Mouse (Mus musculus): ENCODE data around the gene Stard3. TPM values are rescaled to one million over a fixed set of nuclear protein-coding genes. Genes with fewer than 3 reads are reported as not detected.

The Stard3 gene
- polyA plus RNA-seq, 1 experiment: 68.3 TPM

- 67% methylated on average over 10 of the region's 10 CpGs for WGBS
- DNase-seq (ENCODE audit: low read depth, low spot score): no peak
Observed at GRCm38 (mm10) chr11:98388282-98388681, 30.1 kb downstream of the Stard3 start.

- no peak for DNase-seq (ENCODE audit: low read depth, low spot score)
- WGBS: 40% methylated on average over 9 of the region's 9 CpGs
Observed at GRCm38 (mm10) chr11:98389221-98389780, 31.1 kb downstream of the Stard3 start.

GRCm38 (mm10) chr11:98390141-98390540, 32.0 kb downstream of the Stard3 start:
- WGBS: 53% methylated on average over 12 of the region's 12 CpGs
- no peak for DNase-seq (ENCODE audit: low read depth, low spot score)

GRCm38 (mm10) chr11:98392034-98392433, 33.9 kb downstream of the Stard3 start:
- 15% methylated on average over 8 of the region's 8 CpGs for WGBS
- DNase-seq (ENCODE audit: low read depth, low spot score): no peak

GRCm38 (mm10) chr11:98392645-98393044, 34.5 kb downstream of the Stard3 start:
- WGBS: 54% methylated on average over 4 of the region's 4 CpGs
- DNase-seq (ENCODE audit: low read depth, low spot score): no peak

- WGBS: 59% methylated on average over 6 of the region's 6 CpGs
- no peak for DNase-seq (ENCODE audit: low read depth, low spot score)
Observed at GRCm38 (mm10) chr11:98393317-98393716, 35.1 kb downstream of the Stard3 start.

- DNase-seq (ENCODE audit: low read depth, low spot score): no peak
- WGBS: 21% methylated on average over 6 of the region's 6 CpGs
Observed at GRCm38 (mm10) chr11:98394301-98394700, 36.1 kb downstream of the Stard3 start.

- WGBS: 24% methylated on average over 4 of the region's 4 CpGs
- DNase-seq (ENCODE audit: low read depth, low spot score): peak; percentile 70
Observed at GRCm38 (mm10) chr11:98395041-98395440, 36.9 kb downstream of the Stard3 start.

GRCm38 (mm10) chr11:98397946-98398345, 39.8 kb downstream of the Stard3 start:
- 91% methylated on average over 7 of the region's 7 CpGs for whole genome bisulfite sequencing

GRCm38 (mm10) chr11:98400161-98400726, 42.1 kb downstream of the Stard3 start, which contains the start of gene Pgap3:
Gene Pgap3 (minus strand): TSS chr11:98400490.
- DNase-seq (ENCODE audit: low read depth, low spot score): no peak
- under 1% methylated on average over 40 of the region's 40 CpGs for WGBS

More at GRCm38 (mm10) chr11:98397946-98398345, 39.8 kb downstream of the Stard3 start:
- no peak for DNase-seq (ENCODE audit: low read depth, low spot score)

GRCm38 (mm10) chr11:98400816-98401215, 42.6 kb downstream of the Stard3 start:
- 17% methylated on average over 3 of the region's 3 CpGs for WGBS
- no peak for DNase-seq (ENCODE audit: low read depth, low spot score)

- 64% methylated on average over 6 of the region's 6 CpGs for WGBS
- no peak for DNase-seq (ENCODE audit: low read depth, low spot score)
Observed at GRCm38 (mm10) chr11:98406621-98407020, 48.5 kb downstream of the Stard3 start.

- DNase-seq (ENCODE audit: low read depth, low spot score): no peak
- WGBS: 30% methylated on average over 8 of the region's 8 CpGs
Observed at GRCm38 (mm10) chr11:98408872-98409271, 50.7 kb downstream of the Stard3 start.

- 14% methylated on average over 10 of the region's 10 CpGs for WGBS
- no peak for DNase-seq (ENCODE audit: low read depth, low spot score)
Observed at GRCm38 (mm10) chr11:98409341-98409822, 51.2 kb downstream of the Stard3 start.

- no peak for DNase-seq (ENCODE audit: low read depth, low spot score)
- 2% methylated on average over 47 of the region's 49 CpGs for WGBS
Observed at GRCm38 (mm10) chr11:98412273-98412796, 54.2 kb downstream of the Stard3 start, which contains the start of gene Erbb2. Gene Erbb2 (plus strand): TSS chr11:98412470.

- under 1% methylated on average over 40 of the region's 40 CpGs for WGBS
- no peak for DNase-seq (ENCODE audit: low read depth, low spot score)
Observed at GRCm38 (mm10) chr11:98412797-98413301, 54.7 kb downstream of the Stard3 start.

- no peak for DNase-seq (ENCODE audit: low read depth, low spot score)
- 8% methylated on average over 7 of the region's 7 CpGs for WGBS
Observed at GRCm38 (mm10) chr11:98413731-98414130, 55.6 kb downstream of the Stard3 start.

GRCm38 (mm10) chr11:98414162-98414561, 56.0 kb downstream of the Stard3 start:
- 14% methylated on average over 2 of the region's 2 CpGs for WGBS
- no peak for DNase-seq (ENCODE audit: low read depth, low spot score)

GRCm38 (mm10) chr11:98417074-98417473, 58.9 kb downstream of the Stard3 start:
- 23% methylated on average over 1 of the region's 1 CpGs for WGBS

GRCm38 (mm10) chr11:98418273-98418672, 60.1 kb downstream of the Stard3 start:
- DNase-seq (ENCODE audit: low read depth, low spot score): no peak
- WGBS: 19% methylated on average over 6 of the region's 6 CpGs

More at GRCm38 (mm10) chr11:98417074-98417473, 58.9 kb downstream of the Stard3 start:
- no peak for DNase-seq (ENCODE audit: low read depth, low spot score)
